Mouse (Mus musculus): Measurements from ENCODE around the gene Rab33a.

DNA sequence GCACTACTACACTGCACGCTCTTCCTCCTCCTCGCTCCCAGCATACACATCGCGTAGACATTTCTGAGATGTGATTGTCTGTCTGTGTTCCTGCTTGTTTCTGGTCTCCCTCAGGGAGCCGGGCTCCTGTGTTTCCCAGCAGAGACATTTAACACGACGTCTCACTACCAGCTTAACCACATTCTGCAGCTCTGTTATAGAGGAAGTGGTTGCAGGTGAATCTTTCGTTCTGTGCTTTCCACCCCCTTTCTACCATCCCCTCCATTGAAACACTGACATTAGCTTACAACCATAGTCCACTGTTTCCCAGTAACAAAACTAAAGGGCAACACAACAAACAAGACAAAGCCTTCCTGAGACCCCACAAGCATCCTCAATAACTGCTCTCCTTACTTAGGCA lies 25.3 kb upstream of the Rab33a start:
- TF ChIP-seq CTCF (IDR thresholded peaks at IDR 0.05; ENCODE audit: extremely low read depth, insufficient read depth, low read length), result no peak
- TF ChIP-seq POLR2A (IDR thresholded peaks at IDR 0.05; ENCODE audit: extremely low read depth, insufficient read depth, low read length), result no peak
